Mouse (Mus musculus) erythroblast, embryonic 14.5 days (primary cell): ENCODE results near the gene Itgam.

Experiments used
- GATA1 ChIP-seq: IDR thresholded peaks from 2 replicates; pipeline ENCODE4 v1.6.1; 2012; ENCODE audit warnings: low read length, inconsistent platforms, mixed read lengths
- TAL1 ChIP-seq: IDR thresholded peaks from 3 replicates; pipeline ENCODE4 v1.6.1; 2012; ENCODE audit warnings: low read length, inconsistent platforms, mixed read lengths

DNA sequence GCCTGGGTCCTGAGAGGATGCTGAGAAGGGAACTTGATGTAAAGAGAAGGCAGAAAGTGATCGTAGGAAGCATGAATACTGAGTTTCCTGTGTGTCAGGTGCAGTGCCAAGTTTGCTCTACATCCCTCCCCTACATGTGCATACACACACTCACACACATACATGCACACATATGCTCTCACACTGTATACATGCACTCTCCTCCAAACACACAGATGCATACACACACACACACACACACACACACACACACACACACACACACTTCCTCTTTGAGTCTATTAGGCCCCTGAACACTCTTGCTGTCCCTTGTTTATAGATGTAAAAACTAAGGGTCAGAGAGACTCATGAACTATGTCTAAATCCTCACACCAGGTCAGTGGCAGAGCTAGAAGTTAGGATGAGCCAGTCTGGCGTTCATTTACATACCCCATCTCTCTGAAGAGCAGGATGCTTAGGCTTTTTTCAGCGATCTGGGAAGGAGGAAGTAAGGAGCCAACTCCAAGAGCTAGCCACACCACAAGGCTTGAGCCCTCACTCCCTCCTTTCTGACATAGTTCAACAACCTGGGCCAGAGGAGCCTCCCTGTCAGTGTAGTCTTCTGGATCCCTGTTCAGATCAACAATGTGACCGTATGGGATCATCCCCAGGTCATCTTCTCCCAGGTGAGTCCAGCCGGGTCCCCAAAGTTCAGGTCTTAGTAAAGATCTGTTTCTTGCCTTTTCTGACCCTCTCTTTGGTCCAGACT, 52.9 kb downstream of the Itgam start:
- TF ChIP-seq GATA1 (no peak), TAL1 (no peak)
